Mouse (Mus musculus) adrenal gland, postnatal 10 days (tissue): ENCODE data around the gene Trim17. TPM values are rescaled to one million over a fixed set of nuclear protein-coding genes. Genes with fewer than 3 reads are reported as not detected.
A peak's percentile ranks its signal among the peaks of the same experiment; 100 is the strongest.
"Not testable (repeated sequence)": the region's sequence is repeated elsewhere in the genome, so short reads cannot be mapped to it uniquely, and the experiment has no call there.

ENCODE experiments used
- DNase-seq: peaks from one replicate; pipeline ENCODE4 v3.0.0; 2021; ENCODE audit warnings: mixed read lengths
- total RNA-seq, 2 experiments: library from RNA; stranded (reverse); gene quantifications; 2 replicates each; pipeline ENCODE4 v1.2.3; 2021

Trim17 gene
- total RNA-seq, 2 experiments from 2014 or later = 0.09 TPM

DNA sequence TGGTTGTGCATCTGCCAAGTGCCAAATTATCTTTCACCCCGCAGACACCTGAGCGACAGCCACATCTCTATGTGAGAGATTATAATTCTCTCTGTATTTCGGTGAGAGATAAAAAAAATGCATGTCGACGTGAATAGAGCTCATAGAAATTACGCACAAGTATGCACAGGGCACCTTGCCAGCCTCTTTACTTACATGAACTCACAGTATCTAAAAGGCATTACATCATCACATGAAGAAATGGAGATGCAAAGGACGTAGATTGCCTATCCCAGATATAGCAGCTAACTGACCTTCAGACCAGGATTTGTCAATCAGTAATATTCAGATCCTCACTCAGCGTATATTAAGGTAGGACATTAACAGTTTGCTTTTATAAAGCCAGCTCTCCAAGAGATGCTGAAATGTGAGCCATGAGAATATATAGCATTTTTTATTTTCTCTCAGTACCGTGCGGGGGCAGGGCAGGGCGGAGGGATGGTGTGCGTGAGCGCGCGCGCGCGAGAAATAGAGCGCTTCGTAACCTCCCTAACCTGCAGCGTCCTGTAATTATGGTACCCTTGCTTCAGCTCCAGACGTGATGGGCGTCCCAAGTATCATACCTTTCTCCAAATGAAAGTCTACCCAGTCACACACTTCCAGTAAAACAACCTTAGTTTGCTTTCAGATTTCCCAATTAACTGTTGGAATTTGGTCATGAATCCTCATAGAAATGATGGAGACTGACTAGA is 6.5 kb upstream of the Trim17 start:
- DNase-seq = no peak

DNA sequence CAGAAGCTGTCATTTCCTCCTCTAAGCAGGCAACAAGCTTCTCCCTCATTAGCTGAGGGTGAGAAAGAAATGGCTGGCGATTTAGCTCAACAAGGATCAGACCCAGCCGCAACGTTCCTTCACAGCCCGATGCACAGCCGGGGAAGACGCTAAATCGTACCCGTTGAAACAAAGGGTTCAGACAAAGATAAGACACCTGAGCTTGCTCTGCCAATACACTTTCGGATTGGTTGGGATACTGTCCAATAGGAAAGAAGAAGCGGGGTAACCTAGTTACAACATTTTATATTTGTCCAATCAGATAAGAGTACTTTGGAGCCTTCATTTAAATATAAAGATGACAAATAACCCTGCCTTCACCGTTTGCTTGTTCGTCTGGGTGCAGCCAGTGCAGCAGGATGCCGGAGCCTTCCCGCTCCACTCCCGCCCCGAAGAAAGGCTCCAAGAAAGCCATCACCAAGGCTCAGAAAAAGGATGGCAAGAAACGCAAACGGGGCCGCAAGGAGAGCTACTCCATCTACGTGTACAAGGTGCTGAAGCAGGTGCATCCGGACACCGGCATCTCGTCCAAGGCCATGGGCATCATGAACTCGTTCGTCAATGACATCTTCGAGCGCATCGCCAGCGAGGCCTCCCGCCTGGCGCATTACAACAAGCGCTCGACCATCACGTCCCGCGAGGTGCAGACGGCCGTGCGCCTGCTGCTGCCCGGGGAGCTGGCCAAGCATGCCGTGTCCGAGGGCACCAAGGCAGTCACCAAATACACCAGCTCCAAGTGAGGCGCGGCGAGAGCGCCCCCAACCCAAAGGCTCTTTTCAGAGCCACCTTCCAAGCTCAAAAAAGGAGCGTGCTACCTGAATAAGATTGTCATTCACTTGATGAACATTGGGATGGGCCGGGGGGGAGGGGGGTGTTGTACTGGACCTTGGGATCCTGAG is 5.7 kb upstream of the Trim17 start, which contains the start of gene Hist3h2ba:
TSS of gene Hist3h2ba (plus strand) at position 379 of the 938 bp plus-strand sequence.
- DNase-seq = peak; percentile 46

DNA sequence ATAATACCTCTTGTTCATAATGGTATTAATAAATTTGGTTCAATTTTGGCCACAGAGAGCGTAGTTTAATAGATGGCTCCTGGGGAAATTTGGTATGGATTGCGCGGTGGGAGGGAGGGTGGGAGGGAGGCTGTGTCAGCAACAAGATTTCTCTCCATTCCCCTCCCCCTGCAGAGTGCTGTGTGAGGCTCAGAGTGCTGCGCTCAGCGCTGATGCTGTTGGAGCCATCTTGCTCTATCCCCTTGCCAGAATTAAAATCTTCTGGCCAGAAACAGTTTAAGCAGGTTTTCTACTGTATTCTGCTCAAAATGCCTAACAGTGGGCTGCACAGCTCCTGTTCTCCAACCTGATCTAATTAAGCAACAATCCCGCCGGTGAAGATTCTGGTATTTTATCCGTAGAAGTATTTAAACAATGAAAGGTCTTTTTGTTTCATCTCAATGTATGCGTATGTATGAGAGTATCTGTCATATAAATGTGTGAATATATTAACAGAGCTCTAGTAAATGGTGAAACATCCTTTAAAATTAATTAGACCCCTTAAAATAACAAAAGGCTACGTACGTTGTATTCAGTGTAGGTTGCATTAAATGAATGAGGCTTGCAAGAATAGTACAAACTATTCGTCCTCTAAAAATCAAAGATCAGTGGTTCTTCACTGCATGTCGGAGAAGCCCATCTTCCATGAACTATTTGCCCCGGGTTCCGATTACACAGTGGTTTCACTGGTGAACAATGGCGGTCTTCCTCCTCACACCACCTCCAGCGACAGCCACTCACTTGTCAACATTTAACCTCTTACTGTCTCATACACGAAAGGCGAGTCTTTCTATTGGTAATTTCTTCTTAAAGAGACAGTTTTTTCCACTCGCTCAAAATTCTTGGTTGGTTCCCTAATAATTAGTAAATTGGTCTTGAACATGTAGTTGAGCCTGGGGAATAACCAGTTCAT is 4.7 kb upstream of the Trim17 start:
- DNase-seq = no peak

DNA sequence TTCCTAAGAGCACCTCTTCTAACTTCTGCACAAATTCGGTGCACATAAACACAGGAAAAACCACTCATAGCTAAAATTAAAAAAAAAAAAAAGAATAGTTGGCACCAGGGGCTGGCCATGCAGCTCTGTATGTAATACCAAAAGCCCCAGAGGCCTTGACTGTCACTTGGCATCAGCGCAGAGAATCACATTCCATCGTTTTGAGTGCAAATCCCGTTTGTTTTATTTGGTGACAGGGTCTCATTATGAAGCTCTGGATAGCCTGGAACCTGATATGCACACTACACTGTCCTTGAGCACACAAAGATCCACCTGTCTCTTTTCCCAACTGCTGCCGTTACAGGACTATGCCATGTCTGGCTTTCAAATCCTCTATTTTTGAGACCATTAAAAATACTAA is 3.3 kb upstream of the Trim17 start:
- no peak for DNase-seq

DNA sequence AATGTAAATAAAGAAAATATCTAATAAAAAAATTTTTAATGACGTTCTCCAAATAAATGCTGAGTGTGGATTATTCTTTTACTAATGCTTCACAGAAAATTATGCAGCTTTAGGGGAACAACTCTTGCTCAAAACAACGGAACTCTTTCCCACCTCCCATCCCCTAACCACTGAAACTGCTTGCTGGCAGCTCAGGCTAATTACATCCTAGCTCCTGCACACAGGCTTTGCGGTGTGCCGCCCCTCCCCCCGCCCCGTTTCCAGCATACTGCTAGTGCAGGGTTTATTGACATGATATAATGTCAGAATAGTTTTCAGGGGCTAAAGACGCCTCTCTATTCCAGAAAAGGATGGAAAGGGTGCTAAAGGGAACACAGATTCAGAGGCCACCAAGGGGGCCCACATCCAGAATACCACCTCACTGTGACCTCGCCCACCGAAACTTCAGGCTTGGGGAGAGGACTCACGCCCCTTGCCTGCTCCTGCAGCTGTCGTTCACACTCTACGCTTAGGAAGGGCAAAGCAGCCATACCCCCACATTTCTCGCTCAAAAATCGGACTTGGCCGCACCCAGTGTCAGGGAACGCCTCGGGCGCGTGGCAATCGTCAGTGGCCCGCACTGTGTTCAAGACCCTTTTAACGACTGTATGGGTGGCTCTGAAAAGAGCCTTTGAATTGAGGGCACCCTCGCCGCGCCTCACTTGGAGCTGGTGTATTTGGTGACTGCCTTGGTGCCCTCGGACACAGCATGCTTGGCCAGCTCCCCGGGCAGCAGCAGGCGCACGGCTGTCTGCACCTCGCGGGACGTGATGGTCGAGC is 925 bp upstream of the Trim17 start:
- DNase-seq = peak; percentile 46

DNA sequence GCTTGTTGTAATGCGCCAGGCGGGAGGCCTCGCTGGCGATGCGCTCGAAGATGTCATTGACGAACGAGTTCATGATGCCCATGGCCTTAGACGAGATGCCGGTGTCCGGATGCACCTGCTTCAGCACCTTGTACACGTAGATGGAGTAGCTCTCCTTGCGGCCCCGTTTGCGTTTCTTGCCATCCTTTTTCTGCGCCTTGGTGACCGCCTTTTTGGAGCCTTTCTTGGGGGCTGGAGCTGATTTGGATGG is 390 bp upstream of the Trim17 start:
- not testable (repeated sequence) for DNase-seq

DNA sequence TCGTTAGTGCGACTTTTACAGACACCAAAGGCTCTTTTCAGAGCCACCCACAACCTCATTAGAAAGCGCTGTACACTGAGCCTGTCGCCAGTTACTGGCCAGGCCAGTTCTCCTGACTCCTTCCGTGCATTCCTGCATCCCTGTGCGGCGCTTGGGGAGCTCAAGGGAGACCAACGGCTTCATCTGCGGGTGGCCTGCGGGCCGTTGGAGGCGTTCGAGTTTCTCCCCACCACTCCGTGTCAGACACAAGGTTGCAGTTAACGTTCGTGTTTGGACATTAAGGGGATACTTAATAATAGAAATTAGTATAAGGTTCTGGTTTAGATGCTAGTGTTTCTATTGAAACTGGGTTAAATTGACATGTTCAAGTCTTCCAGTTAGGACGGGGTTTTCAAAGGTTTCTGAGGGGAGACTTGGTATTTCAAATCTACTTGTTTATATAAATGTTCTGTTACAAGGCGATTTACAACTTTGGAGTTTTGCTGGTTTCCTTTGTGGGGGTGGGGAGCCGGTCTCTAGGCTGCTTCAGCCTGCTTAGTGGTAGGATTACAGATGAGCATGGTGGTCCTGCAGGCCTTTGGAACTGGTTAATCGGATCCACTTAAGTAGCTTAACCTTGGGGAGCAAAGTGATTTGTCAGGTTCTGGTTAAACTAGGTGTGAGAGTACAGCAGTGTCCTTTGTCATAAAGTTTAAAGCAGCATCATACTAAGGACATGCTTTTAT is 820 bp downstream of the Trim17 start:
- DNase-seq = no peak

DNA sequence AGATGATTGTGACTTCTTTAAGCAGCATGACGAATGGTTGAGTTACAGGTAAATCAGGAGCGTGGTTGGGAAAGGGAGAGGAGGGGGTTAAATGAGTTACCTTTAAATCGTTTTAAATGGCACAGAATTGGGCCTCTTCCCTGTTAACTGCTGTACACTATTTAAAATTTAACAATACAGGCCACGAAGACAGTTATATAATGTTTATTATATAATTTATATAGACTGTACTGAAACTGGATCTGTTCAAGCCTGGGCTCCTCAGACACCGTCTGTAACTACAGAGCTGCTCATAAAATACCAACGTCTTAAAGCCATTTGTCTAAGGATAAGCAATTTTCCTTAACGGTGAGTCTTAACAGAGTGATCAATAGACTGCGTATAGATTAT is 1.4 kb downstream of the Trim17 start:
- DNase-seq = no peak

DNA sequence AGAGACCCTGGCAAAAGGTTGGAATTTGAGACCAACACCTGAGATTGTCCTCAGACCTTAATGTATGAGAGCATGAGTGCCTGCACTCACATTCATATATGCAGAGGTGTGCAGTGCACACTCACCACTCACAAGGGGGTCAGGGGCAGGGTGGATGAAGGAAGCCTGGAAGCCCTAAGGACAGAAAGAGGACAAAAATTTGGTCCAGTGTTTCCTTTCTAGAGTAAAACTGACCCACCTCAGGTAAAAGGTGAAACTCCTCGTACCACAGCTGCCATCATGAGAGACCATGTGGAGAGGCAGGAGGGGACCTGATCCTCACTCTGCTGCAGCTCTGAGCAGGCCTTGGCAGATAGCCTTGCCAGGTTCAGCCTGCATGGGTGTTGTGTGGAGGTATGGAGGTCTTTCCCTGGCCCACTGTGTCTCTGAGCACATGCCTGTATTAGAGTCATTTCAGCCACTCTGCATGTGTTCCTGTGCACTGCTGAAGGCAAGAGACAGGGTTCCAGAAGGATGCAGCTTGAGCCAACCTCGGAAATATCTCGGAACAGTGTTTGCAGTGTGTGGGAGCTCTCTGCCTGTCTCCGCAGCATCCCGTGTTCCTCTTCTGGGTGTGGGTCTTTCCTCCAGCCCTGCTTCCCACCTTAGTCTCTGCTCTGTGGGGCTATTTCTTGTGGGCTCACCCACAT is 2.9 kb downstream of the Trim17 start:
- DNase-seq = no peak

DNA sequence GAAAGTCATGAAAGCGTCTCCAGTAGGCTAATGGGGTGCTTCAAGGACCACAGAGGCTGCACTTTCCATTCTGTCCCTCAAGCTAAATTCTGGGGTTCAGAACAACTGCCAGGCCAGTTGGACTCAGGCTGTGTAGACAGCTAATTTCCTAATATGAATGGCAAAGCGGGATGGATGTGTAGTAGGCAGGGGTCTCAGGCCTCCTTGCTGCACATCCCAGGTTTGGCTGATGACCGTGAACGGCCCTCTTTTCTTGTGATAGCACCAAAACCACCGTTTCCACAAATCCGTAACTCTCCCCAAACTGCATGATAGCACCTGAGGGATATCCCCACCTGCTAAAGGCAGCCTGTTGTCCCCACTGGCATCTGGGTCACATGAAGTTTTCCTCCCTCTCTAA is 4.1 kb downstream of the Trim17 start:
- DNase-seq = no peak

DNA sequence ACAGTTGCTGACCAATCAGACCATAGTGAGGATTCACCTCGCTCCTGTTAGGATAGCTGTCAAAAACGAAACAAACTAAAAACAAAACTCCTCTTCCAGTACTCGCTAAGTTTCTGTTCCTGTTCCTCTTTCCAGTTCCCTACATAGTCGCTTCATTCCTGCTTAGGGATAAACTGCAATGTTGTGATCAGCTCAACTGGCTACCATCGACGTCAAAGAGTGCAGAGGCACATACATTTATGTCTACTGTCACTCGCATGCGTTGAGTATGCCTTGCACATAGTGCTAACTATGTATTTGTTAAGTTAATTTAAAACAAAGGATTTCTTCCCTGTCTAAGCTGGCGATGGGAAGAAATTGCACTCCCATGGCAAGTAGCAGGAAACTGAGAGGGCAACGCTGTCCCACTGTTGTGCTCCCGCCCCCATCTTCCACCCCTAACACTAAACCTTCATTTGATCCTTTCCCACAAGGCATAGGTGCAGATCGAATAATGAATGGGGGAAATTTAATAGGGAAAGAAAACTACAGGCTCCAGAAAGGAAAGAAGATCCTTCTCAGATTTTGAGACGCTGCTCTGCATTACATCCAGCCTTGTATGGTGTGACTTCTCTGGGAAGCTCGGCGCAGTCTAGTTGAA is 4.8 kb downstream of the Trim17 start:
- no peak for DNase-seq

DNA sequence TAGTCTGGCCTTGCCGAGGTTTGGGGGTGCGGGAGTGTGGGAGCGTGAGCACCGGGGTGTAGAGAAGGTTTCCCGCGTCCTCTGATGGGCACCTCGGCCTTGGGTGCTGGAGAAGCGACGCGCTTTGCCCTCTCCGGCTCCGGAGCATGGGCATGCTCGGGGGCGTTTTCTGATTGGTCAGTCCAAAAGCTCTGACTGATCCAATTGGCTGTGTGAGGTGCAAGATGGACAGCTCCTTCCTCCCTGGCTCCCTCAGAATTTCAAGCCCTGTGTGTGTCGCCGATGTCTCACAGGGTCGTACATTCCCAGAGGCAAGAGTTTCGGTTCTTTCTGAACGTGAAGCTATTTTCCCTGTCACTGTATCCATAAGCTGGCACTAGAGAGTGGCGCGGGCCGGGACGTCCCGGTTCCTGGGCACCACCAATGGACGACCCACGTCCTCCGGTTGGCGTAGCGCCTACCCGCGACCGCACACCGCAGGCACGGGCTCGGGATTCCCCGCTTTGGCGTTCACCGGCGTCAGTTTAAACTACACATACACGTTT is 5.5 kb downstream of the Trim17 start:
- peak; percentile 86 for DNase-seq

DNA sequence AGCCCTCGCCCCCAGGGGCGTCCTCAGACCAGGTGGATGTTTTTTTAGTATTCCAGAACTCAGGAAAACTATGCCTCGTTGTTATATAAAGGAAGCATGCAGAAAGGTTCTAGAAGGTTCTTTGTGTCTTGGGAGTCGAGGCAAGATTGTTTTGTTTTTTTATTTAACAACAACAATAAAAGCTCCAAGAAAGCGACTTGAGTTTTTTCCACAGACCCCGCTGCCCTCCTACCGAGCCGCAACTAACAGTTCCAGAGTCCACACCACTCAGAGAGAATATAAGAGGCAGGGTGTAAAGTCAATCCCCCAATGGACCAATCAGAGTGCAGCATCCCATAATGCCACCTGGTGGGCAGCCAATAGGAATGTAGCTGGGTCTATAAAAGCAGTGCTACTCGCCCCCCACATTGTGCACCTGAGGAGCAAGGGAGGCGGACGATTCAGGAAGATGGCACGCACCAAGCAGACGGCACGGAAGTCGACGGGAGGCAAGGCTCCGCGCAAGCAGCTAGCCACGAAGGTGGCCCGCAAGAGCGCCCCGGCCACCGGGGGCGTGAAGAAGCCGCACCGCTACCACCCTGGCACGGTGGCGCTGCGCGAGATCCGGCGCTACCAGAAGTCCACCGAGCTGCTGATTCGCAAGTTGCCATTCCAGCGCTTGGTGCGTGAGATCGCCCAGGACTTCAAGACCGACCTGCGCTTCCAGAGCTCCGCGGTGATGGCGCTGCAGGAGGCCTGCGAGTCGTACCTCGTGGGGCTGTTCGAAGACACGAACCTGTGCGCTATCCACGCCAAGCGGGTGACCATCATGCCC is 7.1 kb downstream of the Trim17 start:
- no peak for DNase-seq

DNA sequence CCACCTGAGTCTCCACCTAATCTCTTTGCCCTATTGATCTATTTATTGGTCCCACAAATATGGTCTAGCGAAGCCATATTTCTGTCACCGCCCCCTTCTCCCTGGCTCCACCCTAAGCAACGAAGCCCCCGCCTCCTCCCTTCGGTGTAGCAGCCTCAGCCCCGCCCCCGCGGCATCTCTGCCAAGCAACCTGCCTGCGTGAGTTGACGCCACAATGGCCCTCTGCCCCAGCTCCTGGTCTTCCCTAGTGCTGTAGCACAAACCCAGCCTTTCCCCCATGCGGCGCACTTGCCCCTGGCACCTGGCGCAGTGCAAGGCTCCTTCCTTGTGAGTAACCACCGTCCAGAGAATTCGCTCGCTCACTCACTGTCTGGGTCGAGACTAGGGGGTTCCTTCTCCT is 9.1 kb downstream of the Trim17 start:
- peak; percentile 67 for DNase-seq

DNA sequence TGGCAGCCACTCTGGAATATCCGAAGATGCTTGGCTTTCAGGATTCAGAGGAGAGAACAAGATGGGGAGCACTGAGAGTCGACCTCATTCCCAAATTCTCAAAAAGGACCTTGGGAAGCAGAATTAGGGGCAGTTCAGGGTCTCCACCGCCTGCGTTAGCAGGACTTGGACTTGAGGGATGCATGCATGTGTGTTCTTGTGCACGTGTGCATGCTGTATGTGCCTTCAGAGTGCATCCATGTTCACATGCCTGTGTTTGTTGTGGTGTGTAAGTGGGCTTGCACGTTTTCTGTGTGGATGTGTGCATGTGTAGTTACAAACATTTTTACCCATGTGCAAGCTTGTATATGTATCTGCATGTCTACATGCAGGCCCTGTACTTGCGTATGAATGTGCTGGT is 9.7 kb downstream of the Trim17 start:
- DNase-seq = no peak

DNA sequence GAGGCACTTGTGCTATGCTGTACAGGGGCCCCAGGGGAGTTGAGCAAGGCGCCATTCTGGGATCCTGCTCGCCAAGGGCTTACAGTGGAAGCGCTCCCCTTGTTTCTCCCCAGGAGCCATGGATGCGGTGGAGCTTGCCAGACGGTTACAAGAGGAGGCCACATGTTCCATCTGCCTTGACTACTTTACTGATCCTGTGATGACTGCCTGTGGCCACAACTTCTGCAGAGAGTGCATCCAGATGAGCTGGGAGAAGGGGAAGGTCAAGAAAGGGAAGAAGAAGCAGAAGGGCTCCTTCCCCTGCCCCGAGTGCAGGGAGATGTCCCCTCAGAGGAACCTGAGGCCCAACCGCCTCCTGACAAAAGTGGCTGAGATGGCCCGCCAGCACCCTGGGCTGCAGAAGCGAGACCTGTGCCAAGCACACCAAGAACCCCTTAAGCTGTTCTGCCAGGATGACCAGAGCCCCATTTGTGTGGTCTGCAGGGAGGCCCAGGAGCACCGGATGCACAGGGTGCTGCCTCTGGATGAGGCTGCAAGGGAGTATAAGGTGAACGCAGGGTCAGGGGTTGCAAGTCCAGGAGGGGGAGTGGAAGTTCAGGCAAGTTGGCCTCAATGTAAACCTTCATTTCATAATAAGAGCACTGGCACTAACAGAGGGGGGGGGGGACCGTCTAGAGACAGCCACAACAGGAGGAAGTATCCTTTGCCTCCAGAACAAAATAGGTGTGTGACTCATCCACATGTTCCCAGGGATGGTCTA is 10.7 kb downstream of the Trim17 start:
- DNase-seq = no peak

DNA sequence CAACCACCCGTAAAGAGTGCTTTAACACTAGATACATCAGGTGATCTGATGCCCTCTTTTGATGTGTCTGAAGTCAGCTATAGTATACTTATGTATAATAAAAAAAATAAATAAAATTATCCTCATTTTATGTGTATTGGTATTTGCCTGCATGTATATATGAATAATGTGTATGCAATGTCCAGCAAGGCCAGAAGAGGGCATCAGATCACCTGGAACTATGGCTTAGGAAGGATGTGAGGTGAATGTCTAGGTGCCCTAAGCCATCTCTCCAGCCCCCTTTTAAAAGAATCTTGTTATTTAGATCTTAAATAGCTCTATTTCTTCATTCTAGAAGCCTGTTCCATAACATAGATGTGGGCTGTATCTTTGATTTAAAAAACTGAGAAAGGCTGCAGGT is 12.9 kb downstream of the Trim17 start:
- DNase-seq = peak; percentile 50

DNA sequence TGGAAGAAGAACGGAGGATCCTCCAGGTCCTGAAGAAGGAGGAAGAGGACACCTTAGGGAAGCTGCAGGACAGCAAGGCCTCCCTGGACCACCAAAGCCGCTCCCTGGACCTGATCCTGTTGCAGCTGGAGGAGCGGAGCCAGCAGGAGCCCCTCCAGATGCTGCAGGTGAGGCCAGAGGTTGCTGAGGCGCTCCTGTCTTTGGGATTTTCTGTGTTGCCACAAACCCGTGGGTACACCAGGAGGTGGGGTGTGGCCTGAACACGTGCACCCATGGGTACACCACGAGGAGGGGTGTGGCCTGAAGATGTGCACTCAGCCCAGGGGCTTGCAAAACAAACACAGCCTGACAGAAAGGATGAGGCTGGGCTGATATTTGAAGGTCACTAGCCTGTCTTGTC is 14.1 kb downstream of the Trim17 start:
- DNase-seq = no peak
